Mouse (Mus musculus): ENCODE measurements around the gene Vps26b. TPM values are rescaled to one million over a fixed set of nuclear protein-coding genes. Genes with fewer than 3 reads are reported as not detected.

Gene Vps26b
- polyA plus RNA-seq, 1 experiment: not detected

DNA sequence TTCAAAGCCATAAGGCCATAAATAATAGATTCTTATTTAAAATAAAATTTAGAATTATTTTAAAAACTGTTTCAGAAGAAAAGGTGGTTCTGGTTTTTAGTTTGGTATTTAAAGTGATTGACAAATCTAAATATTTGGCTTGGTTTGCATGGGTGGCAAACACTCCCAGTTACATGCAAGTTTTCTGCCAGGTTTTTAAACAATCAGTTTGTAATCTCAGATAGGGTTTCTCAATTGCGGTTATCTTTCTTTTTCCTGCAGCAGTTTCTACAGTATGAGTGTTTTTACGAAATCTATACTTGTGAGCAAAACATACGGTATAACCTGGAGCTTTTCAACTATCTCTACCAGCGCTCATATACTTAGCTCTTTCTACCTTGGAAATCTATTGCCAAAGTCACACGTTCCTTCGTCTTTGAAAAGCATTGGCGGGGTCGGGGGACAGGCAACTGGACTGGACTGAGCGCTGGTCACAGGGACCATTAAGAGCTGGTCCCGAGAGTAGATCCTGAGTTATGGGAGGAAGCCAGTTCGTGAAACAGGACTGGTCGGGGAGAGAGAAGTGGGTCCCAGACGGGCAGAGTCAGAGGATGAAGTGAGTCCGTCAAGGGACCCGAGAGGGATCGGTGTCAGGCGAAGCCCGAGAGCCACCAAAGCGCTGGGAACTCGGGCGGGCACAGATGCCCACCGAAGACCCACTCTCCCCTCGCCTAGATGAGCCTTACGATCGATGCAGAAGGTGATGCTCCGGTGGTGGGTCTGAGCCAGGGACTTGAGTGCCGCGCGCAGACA is 31.0 kb downstream of the Vps26b start:
- H3K4me3 ChIP-seq (ENCODE audit: insufficient read depth, low read depth, low read length): peak overlapping the region; percentile 98
- no peaks in the 10 kb centered on the region for H3K4me1 ChIP-seq (ENCODE audit: control insufficient read depth, insufficient read depth, low read length)
- TF ChIP-seq CTCF (IDR thresholded peaks at IDR 0.05; ENCODE audit: insufficient read depth, low read depth, low read length) (no peak), POLR2A (IDR thresholded peaks at IDR 0.05; ENCODE audit: insufficient read depth, low read depth, low read length) (no peak)
- WGBS: 1% methylated on average over 29 of the region's 29 CpGs
- peak overlapping the region; percentile 81 for H3K27ac ChIP-seq (ENCODE audit: insufficient read depth, low read depth, low read length)

DNA sequence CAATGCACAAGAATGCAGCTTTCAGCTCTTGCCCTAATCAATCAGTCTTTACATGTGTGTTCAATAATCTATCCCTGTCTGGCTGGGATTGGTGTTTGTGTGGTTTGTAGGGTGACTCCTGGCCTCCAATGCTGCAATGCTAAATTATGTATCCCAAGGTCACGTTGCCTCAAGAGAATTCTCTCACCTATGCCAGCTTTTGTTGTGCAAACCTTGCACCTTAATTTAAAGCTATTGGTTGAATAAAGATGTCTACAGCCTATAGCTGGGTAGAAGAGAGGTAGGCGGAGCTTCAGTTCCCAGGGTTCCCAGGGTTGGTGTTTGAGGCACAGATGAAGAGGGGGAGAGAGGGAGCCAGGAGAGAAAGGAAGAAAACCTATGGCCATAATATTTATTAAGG is 32.4 kb downstream of the Vps26b start:
- no peak overlapping the region for H3K27ac ChIP-seq (ENCODE audit: insufficient read depth, low read depth, low read length)
- H3K4me1 ChIP-seq (ENCODE audit: control insufficient read depth, insufficient read depth, low read length): no peaks in the 10 kb centered on the region
- TF ChIP-seq POLR2A (IDR thresholded peaks at IDR 0.05; ENCODE audit: insufficient read depth, low read depth, low read length): no peak
- no peak for TF ChIP-seq CTCF (IDR thresholded peaks at IDR 0.05; ENCODE audit: insufficient read depth, low read depth, low read length)
- 95% methylated on average over 2 of the region's 2 CpGs for WGBS
- no peak overlapping the region for H3K4me3 ChIP-seq (ENCODE audit: insufficient read depth, low read depth, low read length)

DNA sequence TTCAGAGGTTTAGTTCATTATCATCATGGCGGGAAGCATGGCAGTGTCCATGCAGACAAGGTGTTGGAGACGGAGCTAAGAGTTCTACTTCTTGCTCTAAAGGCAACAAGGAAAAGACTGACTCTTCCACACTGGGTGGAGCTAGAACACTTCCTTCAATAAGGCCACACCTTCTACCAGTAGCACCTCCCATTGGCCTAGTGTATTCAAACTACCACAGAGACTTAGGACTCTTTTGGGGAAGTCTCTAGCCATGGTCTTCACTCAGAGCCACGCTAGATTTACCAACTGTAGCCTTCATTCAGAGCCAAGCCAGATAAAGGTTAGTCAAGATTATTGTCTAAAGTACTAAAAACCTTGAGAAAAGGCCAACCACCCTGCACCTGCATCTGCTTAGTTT is 32.8 kb downstream of the Vps26b start:
- no peak overlapping the region for H3K4me3 ChIP-seq (ENCODE audit: insufficient read depth, low read depth, low read length)
- WGBS: 94% methylated on average over 3 of the region's 3 CpGs
- H3K27ac ChIP-seq (ENCODE audit: insufficient read depth, low read depth, low read length): no peak overlapping the region
- no peaks in the 10 kb centered on the region for H3K4me1 ChIP-seq (ENCODE audit: control insufficient read depth, insufficient read depth, low read length)
- no peak for TF ChIP-seq CTCF (IDR thresholded peaks at IDR 0.05; ENCODE audit: insufficient read depth, low read depth, low read length)
- TF ChIP-seq POLR2A (IDR thresholded peaks at IDR 0.05; ENCODE audit: insufficient read depth, low read depth, low read length): no peak

DNA sequence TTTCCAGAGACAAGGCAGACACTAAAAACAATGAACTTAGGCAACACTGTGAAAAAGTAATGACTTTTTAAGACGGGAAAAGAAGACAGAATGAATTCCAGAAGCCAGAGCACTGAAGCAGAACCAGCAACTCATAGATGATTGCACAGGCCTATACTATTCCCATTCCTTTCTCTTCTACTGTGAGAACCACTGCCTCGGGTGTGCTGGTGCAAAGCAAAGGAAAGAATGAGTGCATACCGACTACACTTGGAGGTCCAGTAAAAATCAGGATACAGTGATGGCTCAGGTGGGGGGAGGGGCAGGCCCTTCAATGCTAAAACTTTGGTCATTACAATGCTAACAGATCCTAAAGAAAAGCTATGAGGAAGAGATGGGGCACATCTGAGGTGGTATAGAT is 36.0 kb downstream of the Vps26b start:
- Histone ChIP-seq H3K4me3 (ENCODE audit: insufficient read depth, low read depth, low read length) (no peak overlapping the region), H3K4me1 (ENCODE audit: control insufficient read depth, insufficient read depth, low read length) (no peaks in the 10 kb centered on the region), H3K27ac (ENCODE audit: insufficient read depth, low read depth, low read length) (no peak overlapping the region)
- WGBS: 77% methylated on average over 3 of the region's 3 CpGs
- TF ChIP-seq POLR2A (IDR thresholded peaks at IDR 0.05; ENCODE audit: insufficient read depth, low read depth, low read length) (no peak), CTCF (IDR thresholded peaks at IDR 0.05; ENCODE audit: insufficient read depth, low read depth, low read length) (no peak)

DNA sequence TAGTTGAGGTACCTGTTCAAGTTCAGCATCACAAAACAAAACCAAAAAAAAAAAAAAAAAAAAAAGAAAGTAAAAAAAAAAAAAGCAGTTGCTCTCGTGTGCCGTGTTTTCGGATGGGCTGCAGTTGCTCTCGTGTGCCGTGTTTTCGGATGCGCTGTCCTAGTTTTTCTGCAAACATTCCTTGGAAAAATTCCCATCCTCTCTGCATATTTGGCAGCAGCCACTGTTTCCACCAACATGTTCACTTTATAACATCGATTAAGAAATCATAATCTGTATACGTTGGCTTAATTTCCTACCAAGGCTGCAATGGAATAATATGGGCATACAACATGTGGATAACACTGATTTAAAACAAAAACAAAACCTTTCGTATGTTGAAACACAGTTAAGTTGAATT is 36.7 kb downstream of the Vps26b start:
- TF ChIP-seq CTCF (IDR thresholded peaks at IDR 0.05; ENCODE audit: insufficient read depth, low read depth, low read length) (no peak), POLR2A (IDR thresholded peaks at IDR 0.05; ENCODE audit: insufficient read depth, low read depth, low read length) (no peak)
- H3K27ac ChIP-seq (ENCODE audit: insufficient read depth, low read depth, low read length): no peak overlapping the region
- WGBS: 59% methylated on average over 10 of the region's 10 CpGs

DNA sequence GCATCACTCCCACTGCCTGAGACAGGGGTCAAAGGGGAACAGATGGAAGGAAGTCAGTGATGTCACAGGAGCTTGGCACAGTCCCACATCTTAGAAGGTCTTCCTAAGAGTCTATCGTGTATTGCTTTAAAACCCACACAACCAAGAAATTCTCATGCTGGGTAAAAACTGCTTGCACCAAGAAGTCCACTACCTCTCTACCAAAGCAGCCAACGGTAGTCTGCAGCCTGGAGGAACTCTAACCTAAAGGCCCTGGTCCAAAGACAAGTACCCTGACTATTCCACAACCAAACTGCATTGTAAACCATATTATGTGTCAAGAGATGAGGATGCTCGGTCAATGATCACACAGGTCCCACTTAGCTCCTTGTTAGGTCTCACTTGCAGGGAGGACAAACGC is 39.7 kb downstream of the Vps26b start:
- Histone ChIP-seq H3K27ac (ENCODE audit: insufficient read depth, low read depth, low read length) (no peak overlapping the region), H3K4me1 (ENCODE audit: control insufficient read depth, insufficient read depth, low read length) (peaks cover 3% of the 10 kb centered on the region; the same call in 1 of the 2 replicates), H3K4me3 (ENCODE audit: insufficient read depth, low read depth, low read length) (no peak overlapping the region)
- 94% methylated on average over 4 of the region's 4 CpGs for WGBS
- TF ChIP-seq CTCF (IDR thresholded peaks at IDR 0.05; ENCODE audit: insufficient read depth, low read depth, low read length) (no peak), POLR2A (IDR thresholded peaks at IDR 0.05; ENCODE audit: insufficient read depth, low read depth, low read length) (no peak)

More for the DNA sequence above, 36.7 kb downstream of the Vps26b start:
- Histone ChIP-seq H3K4me1 (ENCODE audit: control insufficient read depth, insufficient read depth, low read length) (no peaks in the 10 kb centered on the region), H3K4me3 (ENCODE audit: insufficient read depth, low read depth, low read length) (no peak overlapping the region)

DNA sequence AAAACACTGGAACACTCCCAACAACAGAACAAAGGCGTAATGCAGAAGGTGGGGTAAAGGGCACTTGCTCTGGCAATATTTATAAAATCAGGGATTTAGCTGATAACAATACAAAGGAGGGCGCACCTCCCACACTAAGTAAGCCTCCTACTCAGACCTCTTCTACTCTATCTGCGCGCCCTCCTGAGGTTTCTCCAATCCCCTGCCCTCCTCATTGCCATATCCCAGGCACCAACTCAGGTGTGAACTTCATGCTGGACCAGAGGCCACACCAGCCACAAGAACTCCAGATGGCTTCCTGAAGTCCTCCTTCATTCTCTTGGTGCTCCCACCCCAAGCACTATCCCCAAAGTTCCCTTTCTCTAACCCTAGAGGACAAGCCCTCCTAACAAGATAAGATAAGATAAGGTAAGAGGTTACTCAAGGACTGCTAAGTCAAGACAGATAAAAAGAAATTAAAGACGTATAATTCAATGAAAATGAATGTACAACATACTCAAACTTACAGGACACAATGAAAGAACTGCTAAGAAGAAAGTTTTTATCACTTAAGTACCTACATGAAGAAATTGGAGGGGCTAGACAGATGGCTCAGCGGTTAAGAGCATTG is 44.1 kb downstream of the Vps26b start:
- Histone ChIP-seq H3K4me1 (ENCODE audit: control insufficient read depth, insufficient read depth, low read length) (peaks cover 5% of the 10 kb centered on the region), H3K4me3 (ENCODE audit: insufficient read depth, low read depth, low read length) (no peak overlapping the region), H3K27ac (ENCODE audit: insufficient read depth, low read depth, low read length) (peak overlapping the region; percentile 28; the same call in 1 of the 2 replicates)
- 73% methylated on average over 6 of the region's 6 CpGs for WGBS
- TF ChIP-seq POLR2A (IDR thresholded peaks at IDR 0.05; ENCODE audit: insufficient read depth, low read depth, low read length): no peak
- no peak for TF ChIP-seq CTCF (IDR thresholded peaks at IDR 0.05; ENCODE audit: insufficient read depth, low read depth, low read length)

DNA sequence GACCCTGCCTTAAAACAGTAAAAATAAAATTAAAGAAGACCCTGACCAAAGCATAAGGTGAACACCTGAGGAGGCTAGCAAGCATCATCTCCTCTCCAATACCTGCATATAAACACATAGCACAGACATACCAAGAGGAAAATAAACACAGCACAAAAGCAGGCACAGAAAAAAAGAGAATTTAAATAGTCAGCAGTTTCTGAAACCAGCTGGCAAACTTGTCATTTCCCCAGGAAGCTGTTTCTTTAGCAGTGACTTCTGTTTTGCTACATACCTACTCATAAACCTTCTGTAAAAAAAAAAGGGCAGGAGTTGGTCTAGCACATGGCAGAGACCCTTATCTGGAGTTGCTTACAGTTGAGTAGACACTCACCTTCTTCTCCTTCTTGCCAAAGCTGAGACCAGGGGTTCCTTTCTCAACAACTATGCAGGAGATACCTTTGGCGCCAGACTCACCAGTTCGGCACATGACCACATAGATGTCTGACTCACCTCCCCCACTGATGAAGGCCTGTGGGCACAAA is 44.7 kb downstream of the Vps26b start:
- Histone ChIP-seq H3K4me1 (ENCODE audit: control insufficient read depth, insufficient read depth, low read length) (peaks cover 5% of the 10 kb centered on the region), H3K27ac (ENCODE audit: insufficient read depth, low read depth, low read length) (peak overlapping the region; percentile 28; the same call in 1 of the 2 replicates), H3K4me3 (ENCODE audit: insufficient read depth, low read depth, low read length) (no peak overlapping the region)
- no peak for TF ChIP-seq POLR2A (IDR thresholded peaks at IDR 0.05; ENCODE audit: insufficient read depth, low read depth, low read length)
- TF ChIP-seq CTCF (IDR thresholded peaks at IDR 0.05; ENCODE audit: insufficient read depth, low read depth, low read length): no peak
- 60% methylated on average over 2 of the region's 2 CpGs for WGBS

DNA sequence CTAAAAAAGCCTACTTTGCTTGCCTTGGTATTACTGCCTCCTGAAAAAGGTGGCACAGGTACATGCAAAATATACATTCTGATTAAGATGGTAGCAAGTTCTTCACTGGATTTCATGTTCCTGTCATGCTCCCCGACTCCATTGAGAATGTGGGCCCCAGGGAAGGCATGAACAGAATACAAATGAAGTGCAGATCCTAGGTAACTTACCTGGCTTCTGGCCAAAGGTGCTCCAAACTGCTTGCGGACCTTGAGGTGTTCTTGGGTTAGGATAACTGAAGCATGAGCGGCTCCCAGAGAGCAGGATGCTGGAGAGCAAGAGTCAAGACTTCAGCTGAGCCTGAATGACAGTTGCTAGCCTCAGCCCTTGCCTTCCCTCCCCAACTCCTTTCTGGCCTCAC is 51.1 kb downstream of the Vps26b start:
- 85% methylated on average over 3 of the region's 3 CpGs for WGBS
- no peak overlapping the region for H3K4me3 ChIP-seq (ENCODE audit: insufficient read depth, low read depth, low read length)
- TF ChIP-seq POLR2A (IDR thresholded peaks at IDR 0.05; ENCODE audit: insufficient read depth, low read depth, low read length) (no peak), CTCF (IDR thresholded peaks at IDR 0.05; ENCODE audit: insufficient read depth, low read depth, low read length) (no peak)
- no peak overlapping the region for H3K27ac ChIP-seq (ENCODE audit: insufficient read depth, low read depth, low read length)
- peaks cover 7% of the 10 kb centered on the region; the same call in 1 of the 2 replicates for H3K4me1 ChIP-seq (ENCODE audit: control insufficient read depth, insufficient read depth, low read length)
